Mouse (Mus musculus) embryonic fibroblast, embryonic 13.5 days (primary cell): ENCODE results near the gene Cd48.

ENCODE experiments used
- CTCF ChIP-seq: IDR thresholded peaks from 2 replicates; pipeline ENCODE4 v1.5.1; 2011; ENCODE audit warnings: mild to moderate bottlenecking, control low read depth, low read length, moderate library complexity, borderline replicate concordance; ENCODE audit not compliant: insufficient read depth
- POLR2A ChIP-seq: IDR thresholded peaks from 2 replicates; pipeline ENCODE4 v1.6.1; 2011; ENCODE audit warnings: low read depth, mild to moderate bottlenecking, control low read depth, low read length, moderate library complexity

GRCm38 (mm10) chr1:171660423-171660822, 21.4 kb upstream of the Cd48 start:
- TF ChIP-seq CTCF, result no peak
- no peak for TF ChIP-seq POLR2A
